Mouse (Mus musculus): ENCODE results near the gene Raet1e. TPM values are rescaled to one million over a fixed set of nuclear protein-coding genes. Genes with fewer than 3 reads are reported as not detected.
"Not testable (repeated sequence)": the region's sequence is repeated elsewhere in the genome, so short reads cannot be mapped to it uniquely, and the experiment has no call there.

The Raet1e gene
- 5.5 and 6.2 TPM in 2 replicates for polyA plus RNA-seq (2012; rRNA removed)
- 7.3 and 8.5 TPM in 2 replicates for polyA plus RNA-seq (2014; fragmentation: Nextera tagmentation; extraction: Ambion mirVana)

DNA sequence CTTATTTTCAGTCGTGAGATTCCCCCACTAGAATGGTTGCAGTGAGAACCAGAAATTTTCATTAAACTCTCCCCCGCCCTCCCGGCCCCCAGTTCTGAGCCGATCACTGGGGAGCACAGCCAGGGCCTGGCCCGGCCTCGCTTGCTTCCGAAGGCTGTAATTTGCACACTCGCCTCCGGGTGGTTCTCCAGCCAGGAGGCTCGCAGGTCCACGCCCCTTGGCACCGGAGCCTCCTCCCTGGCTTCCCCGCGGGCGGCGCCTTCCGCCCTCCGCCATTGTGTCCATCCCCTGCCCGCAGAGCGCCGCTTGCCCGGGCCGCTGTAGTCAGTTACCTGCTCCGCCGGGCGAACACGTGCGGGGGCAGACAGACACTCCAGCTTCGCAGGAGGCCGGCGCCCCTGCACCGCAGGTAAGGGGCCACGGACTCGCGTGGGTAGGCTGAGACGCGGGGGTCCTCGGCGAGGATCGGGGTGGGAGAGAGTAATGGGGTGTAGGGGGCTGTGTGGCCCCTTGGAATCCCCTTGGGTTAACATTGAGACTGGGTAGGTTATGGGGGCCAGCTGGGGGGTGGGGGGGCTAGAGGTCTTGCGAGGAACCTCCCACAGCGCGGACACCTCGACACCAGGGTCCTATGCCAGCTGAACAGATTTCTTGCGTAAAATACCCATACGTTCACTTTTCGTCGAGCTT lies at the start of gene Raet1e, which contains the start of gene H60b:
TSS of gene Raet1e (plus strand) at position 260 of the 690 bp plus-strand sequence.
TSS of gene H60b (plus strand) at position 277 of the 690 bp plus-strand sequence.
- Histone ChIP-seq H3K4me2 (replicated peaks; ENCODE audit: low read depth, low read length, severe bottlenecking) (peak within 1 kb of the TSS; percentile 50), H3K4me3 (replicated peaks; ENCODE audit: low read length) (peak within 1 kb of the TSS; percentile 28), H3K27me3 (ENCODE audit: control insufficient read depth, insufficient read depth, low read length) (peaks cover 58% of the 10 kb centered on the region)
- H3K36me3 ChIP-seq (ENCODE audit: control insufficient read depth, insufficient read depth, low read length); DNase-seq (ENCODE audit: low spot score); H3K27ac ChIP-seq (replicated peaks; ENCODE audit: low read depth, low read length); H3K9ac ChIP-seq (ENCODE audit: low read depth, low read length, severe bottlenecking); H3K4me1 ChIP-seq (ENCODE audit: control insufficient read depth, insufficient read depth, low read length); H3K9me3 ChIP-seq (ENCODE audit: control insufficient read depth, low read length): not testable (repeated sequence)
- peak; percentile 47; the same call in 1 of the 2 replicates for ATAC-seq (ENCODE audit: low FRiP score, low read depth)
- under 1% methylated on average over 37 of the region's 48 CpGs for WGBS

- WGBS, result 1% methylated on average over 19 of the region's 19 CpGs
- ATAC-seq (ENCODE audit: low FRiP score, low read depth) (peak; percentile 76), DNase-seq (ENCODE audit: low spot score) (peak; percentile 79)
- Histone ChIP-seq H3K9ac (ENCODE audit: low read depth, low read length, severe bottlenecking) (peak overlapping the region; percentile 56), H3K27me3 (ENCODE audit: control insufficient read depth, insufficient read depth, low read length) (no peaks in the 10 kb centered on the region), H3K9me3 (ENCODE audit: control insufficient read depth, low read length) (no peaks in the 10 kb centered on the region), H3K36me3 (ENCODE audit: control insufficient read depth, insufficient read depth, low read length) (no peaks in the 10 kb centered on the region), H3K4me2 (replicated peaks; ENCODE audit: low read depth, low read length, severe bottlenecking) (peak overlapping the region; percentile 62), H3K27ac (replicated peaks; ENCODE audit: low read depth, low read length) (no peak overlapping the region), H3K4me3 (replicated peaks; ENCODE audit: low read length) (peak overlapping the region; percentile 36), H3K4me1 (ENCODE audit: control insufficient read depth, insufficient read depth, low read length) (no peaks in the 10 kb centered on the region)
- TF ChIP-seq POLR2A (IDR thresholded peaks at IDR 0.05; ENCODE audit: borderline replicate concordance, extremely low read depth, insufficient read depth, insufficient read length), result no peak
These were observed 17.6 kb upstream of the Raet1e start for GRCm38 (mm10) chr10:22140665-22141280.

DNA sequence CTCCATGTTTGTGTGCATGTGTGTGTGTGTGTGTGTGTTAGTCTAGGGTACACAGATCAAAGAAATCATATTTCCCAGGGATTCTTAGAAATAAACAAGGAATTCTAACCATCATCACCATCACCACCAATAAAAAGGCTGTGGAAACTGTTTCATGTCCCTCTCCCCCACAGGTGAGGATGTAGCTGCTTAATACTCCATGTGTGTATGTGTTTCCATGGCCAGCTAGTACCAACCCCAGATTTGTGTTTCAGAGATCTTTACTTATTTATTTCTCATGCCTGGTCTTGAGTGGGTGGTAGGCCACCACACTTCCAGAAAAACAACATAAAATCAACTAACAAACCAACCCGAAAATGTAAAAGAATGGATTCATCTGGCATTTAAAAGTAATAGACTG lies 16.2 kb upstream of the Raet1e start:
- H3K4me2 ChIP-seq (replicated peaks; ENCODE audit: low read depth, low read length, severe bottlenecking); H3K9ac ChIP-seq (ENCODE audit: low read depth, low read length, severe bottlenecking); H3K4me3 ChIP-seq (replicated peaks; ENCODE audit: low read length); H3K36me3 ChIP-seq (ENCODE audit: control insufficient read depth, insufficient read depth, low read length); ATAC-seq (ENCODE audit: low FRiP score, low read depth); H3K9me3 ChIP-seq (ENCODE audit: control insufficient read depth, low read length); H3K27me3 ChIP-seq (ENCODE audit: control insufficient read depth, insufficient read depth, low read length); H3K27ac ChIP-seq (replicated peaks; ENCODE audit: low read depth, low read length); H3K4me1 ChIP-seq (ENCODE audit: control insufficient read depth, insufficient read depth, low read length): not testable (repeated sequence)
- 86% methylated on average over 1 of the region's 1 CpGs for WGBS
- peak; percentile 69 for DNase-seq (ENCODE audit: low spot score)

GRCm38 (mm10) chr10:22142926-22143325 lies 15.4 kb upstream of the Raet1e start:
- Histone ChIP-seq H3K27me3 (ENCODE audit: control insufficient read depth, insufficient read depth, low read length) (no peaks in the 10 kb centered on the region), H3K36me3 (ENCODE audit: control insufficient read depth, insufficient read depth, low read length) (no peaks in the 10 kb centered on the region), H3K9ac (ENCODE audit: low read depth, low read length, severe bottlenecking) (no peak overlapping the region), H3K4me3 (replicated peaks; ENCODE audit: low read length) (no peak overlapping the region), H3K4me2 (replicated peaks; ENCODE audit: low read depth, low read length, severe bottlenecking) (no peak overlapping the region), H3K9me3 (ENCODE audit: control insufficient read depth, low read length) (no peaks in the 10 kb centered on the region), H3K4me1 (ENCODE audit: control insufficient read depth, insufficient read depth, low read length) (no peaks in the 10 kb centered on the region), H3K27ac (replicated peaks; ENCODE audit: low read depth, low read length) (no peak overlapping the region)
- TF ChIP-seq POLR2A (IDR thresholded peaks at IDR 0.05; ENCODE audit: borderline replicate concordance, extremely low read depth, insufficient read depth, insufficient read length), result no peak
- 74% methylated on average over 5 of the region's 5 CpGs for WGBS
- ATAC-seq (ENCODE audit: low FRiP score, low read depth) (no peak), DNase-seq (ENCODE audit: low spot score) (no peak)

GRCm38 (mm10) chr10:22148441-22149072 lies 9.8 kb upstream of the Raet1e start:
- Histone ChIP-seq H3K9me3 (ENCODE audit: control insufficient read depth, low read length) (no peaks in the 10 kb centered on the region), H3K27ac (replicated peaks; ENCODE audit: low read depth, low read length) (peak overlapping the region; percentile 73), H3K9ac (ENCODE audit: low read depth, low read length, severe bottlenecking) (peak overlapping the region; percentile 76), H3K4me3 (replicated peaks; ENCODE audit: low read length) (peak overlapping the region; percentile 69), H3K27me3 (ENCODE audit: control insufficient read depth, insufficient read depth, low read length) (peaks cover 18% of the 10 kb centered on the region), H3K4me1 (ENCODE audit: control insufficient read depth, insufficient read depth, low read length) (peaks cover 7% of the 10 kb centered on the region), H3K36me3 (ENCODE audit: control insufficient read depth, insufficient read depth, low read length) (no peaks in the 10 kb centered on the region), H3K4me2 (replicated peaks; ENCODE audit: low read depth, low read length, severe bottlenecking) (peak overlapping the region; percentile 97)
- WGBS, result 3% methylated on average over 29 of the region's 50 CpGs
- DNase-seq (ENCODE audit: low spot score) (peak; percentile 66), ATAC-seq (ENCODE audit: low FRiP score, low read depth) (peak; percentile 87)
- 0 out of 2 replicates have a peak, but pooled peaks have one; percentile 15 for TF ChIP-seq POLR2A (IDR thresholded peaks at IDR 0.05; ENCODE audit: borderline replicate concordance, extremely low read depth, insufficient read depth, insufficient read length)
